Mouse (Mus musculus): ENCODE results near the gene Gm42878.
A peak's percentile ranks its signal among the peaks of the same experiment; 100 is the strongest.

The Gm42878 gene

GRCm38 (mm10) chr5:121544910-121545792 is at the start of gene Gm42878, which contains the start of gene Adam1a:
Gene Gm42878 (minus strand): TSS chr5:121545482.
Gene Adam1a (minus strand): TSS chr5:121545482.
- H3K36me3 ChIP-seq (ENCODE audit: control insufficient read depth, insufficient read depth, low read length, poor library complexity, severe bottlenecking), result no peaks in the 10 kb centered on the region
- DNase-seq (ENCODE audit: low read depth, low spot score), result peak; percentile 47
- no peaks in the 10 kb centered on the region for H3K27me3 ChIP-seq (ENCODE audit: control insufficient read depth, insufficient read depth, low read length, poor library complexity, severe bottlenecking)

- DNase-seq (ENCODE audit: low read depth, low spot score), result no peak
- H3K27me3 ChIP-seq (ENCODE audit: control insufficient read depth, insufficient read depth, low read length, poor library complexity, severe bottlenecking), result no peaks in the 10 kb centered on the region
- no peaks in the 10 kb centered on the region for H3K36me3 ChIP-seq (ENCODE audit: control insufficient read depth, insufficient read depth, low read length, poor library complexity, severe bottlenecking)
These were observed 49.5 kb upstream of the Gm42878 start for GRCm38 (mm10) chr5:121594714-121595313.

- Histone ChIP-seq H3K27me3 (ENCODE audit: control insufficient read depth, insufficient read depth, low read length, poor library complexity, severe bottlenecking) (no peaks in the 10 kb centered on the region), H3K36me3 (ENCODE audit: control insufficient read depth, insufficient read depth, low read length, poor library complexity, severe bottlenecking) (no peaks in the 10 kb centered on the region)
- DNase-seq (ENCODE audit: low read depth, low spot score), result peak; percentile 82
These were observed 48.4 kb upstream of the Gm42878 start, which contains the start of gene Aldh2 for GRCm38 (mm10) chr5:121593451-121594401. Gene Aldh2 (minus strand): TSS chr5:121593824.

GRCm38 (mm10) chr5:121592816-121593407 is 47.6 kb upstream of the Gm42878 start:
- Histone ChIP-seq H3K36me3 (ENCODE audit: control insufficient read depth, insufficient read depth, low read length, poor library complexity, severe bottlenecking) (no peaks in the 10 kb centered on the region), H3K27me3 (ENCODE audit: control insufficient read depth, insufficient read depth, low read length, poor library complexity, severe bottlenecking) (no peaks in the 10 kb centered on the region)
- DNase-seq (ENCODE audit: low read depth, low spot score), result no peak

- no peak for DNase-seq (ENCODE audit: low read depth, low spot score)
- Histone ChIP-seq H3K36me3 (ENCODE audit: control insufficient read depth, insufficient read depth, low read length, poor library complexity, severe bottlenecking) (no peaks in the 10 kb centered on the region), H3K27me3 (ENCODE audit: control insufficient read depth, insufficient read depth, low read length, poor library complexity, severe bottlenecking) (no peaks in the 10 kb centered on the region)
These were observed 47.0 kb upstream of the Gm42878 start for GRCm38 (mm10) chr5:121592064-121592815.

GRCm38 (mm10) chr5:121591417-121592063 is 46.3 kb upstream of the Gm42878 start:
- Histone ChIP-seq H3K27me3 (ENCODE audit: control insufficient read depth, insufficient read depth, low read length, poor library complexity, severe bottlenecking) (no peaks in the 10 kb centered on the region), H3K36me3 (ENCODE audit: control insufficient read depth, insufficient read depth, low read length, poor library complexity, severe bottlenecking) (no peaks in the 10 kb centered on the region)
- peak; percentile 48 for DNase-seq (ENCODE audit: low read depth, low spot score)

- no peak for DNase-seq (ENCODE audit: low read depth, low spot score)
- H3K36me3 ChIP-seq (ENCODE audit: control insufficient read depth, insufficient read depth, low read length, poor library complexity, severe bottlenecking), result no peaks in the 10 kb centered on the region
- no peaks in the 10 kb centered on the region for H3K27me3 ChIP-seq (ENCODE audit: control insufficient read depth, insufficient read depth, low read length, poor library complexity, severe bottlenecking)
These were observed 44.6 kb upstream of the Gm42878 start for GRCm38 (mm10) chr5:121589928-121590327.

GRCm38 (mm10) chr5:121586400-121587039 is 41.2 kb upstream of the Gm42878 start:
- peak; percentile 78 for DNase-seq (ENCODE audit: low read depth, low spot score)
- no peaks in the 10 kb centered on the region; the same call in 1 of the 2 replicates for H3K36me3 ChIP-seq (ENCODE audit: control insufficient read depth, insufficient read depth, low read length, poor library complexity, severe bottlenecking)
- no peaks in the 10 kb centered on the region for H3K27me3 ChIP-seq (ENCODE audit: control insufficient read depth, insufficient read depth, low read length, poor library complexity, severe bottlenecking)

GRCm38 (mm10) chr5:121585699-121586098 is 40.4 kb upstream of the Gm42878 start:
- no peak for DNase-seq (ENCODE audit: low read depth, low spot score)
- H3K27me3 ChIP-seq (ENCODE audit: control insufficient read depth, insufficient read depth, low read length, poor library complexity, severe bottlenecking), result no peaks in the 10 kb centered on the region
- no peaks in the 10 kb centered on the region; the same call in 1 of the 2 replicates for H3K36me3 ChIP-seq (ENCODE audit: control insufficient read depth, insufficient read depth, low read length, poor library complexity, severe bottlenecking)

- Histone ChIP-seq H3K27me3 (ENCODE audit: control insufficient read depth, insufficient read depth, low read length, poor library complexity, severe bottlenecking) (no peaks in the 10 kb centered on the region), H3K36me3 (ENCODE audit: control insufficient read depth, insufficient read depth, low read length, poor library complexity, severe bottlenecking) (no peaks in the 10 kb centered on the region; the same call in none of the 2 replicates)
- DNase-seq (ENCODE audit: low read depth, low spot score), result no peak
These were observed 39.7 kb upstream of the Gm42878 start for GRCm38 (mm10) chr5:121585005-121585404.

- peak; percentile 76 for DNase-seq (ENCODE audit: low read depth, low spot score)
These were observed 38.7 kb upstream of the Gm42878 start for GRCm38 (mm10) chr5:121583765-121584501.

GRCm38 (mm10) chr5:121581945-121582344 is 36.7 kb upstream of the Gm42878 start:
- Histone ChIP-seq H3K36me3 (ENCODE audit: control insufficient read depth, insufficient read depth, low read length, poor library complexity, severe bottlenecking) (peaks cover 3% of the 10 kb centered on the region), H3K27me3 (ENCODE audit: control insufficient read depth, insufficient read depth, low read length, poor library complexity, severe bottlenecking) (no peaks in the 10 kb centered on the region)
- DNase-seq (ENCODE audit: low read depth, low spot score), result no peak

More at GRCm38 (mm10) chr5:121583765-121584501, 38.7 kb upstream of the Gm42878 start:
- no peaks in the 10 kb centered on the region; the same call in none of the 2 replicates for H3K36me3 ChIP-seq (ENCODE audit: control insufficient read depth, insufficient read depth, low read length, poor library complexity, severe bottlenecking)
- no peaks in the 10 kb centered on the region for H3K27me3 ChIP-seq (ENCODE audit: control insufficient read depth, insufficient read depth, low read length, poor library complexity, severe bottlenecking)
